Mouse (Mus musculus): ENCODE data around the gene Creb3l2.

The Creb3l2 gene

DNA sequence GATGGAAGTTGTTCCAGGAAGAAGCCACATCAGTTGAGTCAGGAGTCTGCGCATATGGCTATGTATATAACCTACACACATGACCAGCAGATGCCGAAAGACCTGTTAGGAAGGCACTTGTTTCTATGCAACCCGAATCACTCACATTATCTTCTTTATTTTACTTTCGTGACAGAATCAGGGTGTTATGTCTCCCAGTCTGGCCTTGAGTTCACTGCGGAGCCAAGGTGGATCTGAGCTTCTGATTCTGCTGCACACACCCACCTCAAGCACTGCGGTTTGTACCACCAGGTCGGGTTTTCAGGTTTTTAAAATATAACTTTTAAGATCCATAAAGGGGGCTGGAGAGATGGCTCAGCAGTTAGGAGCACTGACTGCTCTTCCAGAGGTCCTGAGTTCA lies 119.3 kb downstream of the Creb3l2 start:
- no peak for DNase-seq

DNA sequence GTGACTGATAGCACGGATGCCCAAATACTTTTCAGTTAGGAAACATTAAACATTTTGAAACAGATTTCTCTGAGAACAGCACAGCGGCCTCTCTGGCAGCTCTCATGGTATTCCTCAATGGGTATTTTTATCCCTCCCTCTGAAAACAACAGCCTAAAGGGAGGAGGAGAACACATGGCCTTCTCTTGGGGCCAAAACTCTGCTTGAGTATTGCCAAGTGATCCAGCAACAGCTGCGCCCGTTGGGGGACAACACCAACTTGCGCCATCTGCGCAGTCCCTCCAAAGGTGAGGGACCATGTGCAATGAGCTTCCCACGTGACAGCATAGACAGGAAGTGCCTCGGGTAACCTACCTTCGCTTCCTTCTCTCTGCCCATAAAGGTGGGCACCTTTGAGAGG lies 119.9 kb downstream of the Creb3l2 start:
- no peak for DNase-seq

DNA sequence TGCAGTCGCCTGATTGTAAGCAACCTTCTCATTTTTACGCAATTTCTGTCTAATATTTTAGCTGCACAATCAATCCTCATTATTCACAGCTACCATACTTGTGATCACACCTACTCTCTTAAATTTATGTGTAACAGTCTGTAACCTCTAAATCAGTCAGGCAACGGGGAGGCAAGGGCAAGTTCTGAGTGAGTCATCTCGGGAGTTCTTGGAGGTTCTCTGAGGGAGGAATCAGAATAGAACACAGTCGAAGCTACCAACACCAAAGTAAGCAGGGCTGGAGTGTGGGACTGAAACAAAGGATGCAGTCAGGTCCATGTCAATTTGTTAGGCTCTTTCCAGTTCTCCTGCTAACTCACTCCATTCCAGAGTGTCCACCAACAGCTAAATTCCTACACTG lies 124.0 kb downstream of the Creb3l2 start:
- DNase-seq: no peak

DNA sequence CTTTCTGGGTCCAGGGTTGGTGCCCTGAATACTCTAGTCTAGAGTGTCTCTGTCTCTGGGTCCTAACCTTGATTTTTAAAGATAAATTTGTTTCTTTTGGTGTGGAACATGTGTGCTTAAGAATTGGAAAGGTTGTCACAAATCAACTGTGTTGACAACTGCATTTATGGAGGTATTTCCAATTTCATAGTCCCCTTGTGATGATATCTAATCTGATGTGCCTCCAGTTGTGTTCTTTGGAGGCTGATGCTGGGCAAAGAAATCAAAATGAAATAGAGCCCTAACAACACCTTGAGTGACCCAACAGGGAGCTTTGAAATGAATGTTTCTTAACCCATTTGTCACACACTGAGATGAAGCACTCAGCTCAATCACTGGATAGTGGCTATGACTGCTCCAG lies 126.5 kb downstream of the Creb3l2 start:
- DNase-seq: no peak

DNA sequence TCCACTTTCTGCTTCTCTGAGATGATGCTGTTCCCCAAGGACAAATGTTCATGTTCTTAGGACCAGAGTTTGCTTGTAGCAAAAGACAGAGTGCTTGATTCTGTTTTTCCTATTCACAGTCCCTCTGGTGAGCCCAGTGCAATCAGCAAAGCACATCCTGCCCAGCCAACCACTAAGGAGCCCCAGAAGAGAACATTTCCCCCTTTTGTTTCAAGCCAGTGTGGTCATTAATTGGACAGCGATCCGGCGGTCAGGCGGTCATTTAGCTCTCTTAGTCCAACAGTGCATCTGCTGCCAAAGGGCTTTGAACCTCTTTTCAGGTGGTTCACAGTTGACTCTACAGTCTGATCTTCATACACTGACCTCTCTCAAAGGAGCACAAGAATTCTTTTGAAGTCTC lies 131.3 kb downstream of the Creb3l2 start:
- no peak for DNase-seq

DNA sequence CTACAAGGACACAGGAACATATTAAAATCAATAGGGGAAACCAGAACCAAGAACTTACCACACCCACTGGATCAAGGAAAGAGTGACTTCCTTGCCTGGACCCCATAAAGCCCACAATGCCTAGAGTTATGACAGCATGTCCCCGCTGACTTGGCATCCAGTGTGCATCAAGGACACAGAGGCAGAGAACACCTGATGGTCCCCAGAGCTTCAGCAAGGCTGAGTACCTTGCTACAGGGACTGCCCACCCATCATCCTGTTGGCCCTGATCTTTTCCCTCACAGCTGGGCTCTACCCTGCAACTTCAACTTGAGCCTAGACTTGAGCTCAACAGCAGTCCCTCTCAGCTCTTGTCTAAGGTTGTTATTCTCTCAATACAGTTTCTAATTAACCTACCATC lies 135.3 kb downstream of the Creb3l2 start:
- DNase-seq: no peak

DNA sequence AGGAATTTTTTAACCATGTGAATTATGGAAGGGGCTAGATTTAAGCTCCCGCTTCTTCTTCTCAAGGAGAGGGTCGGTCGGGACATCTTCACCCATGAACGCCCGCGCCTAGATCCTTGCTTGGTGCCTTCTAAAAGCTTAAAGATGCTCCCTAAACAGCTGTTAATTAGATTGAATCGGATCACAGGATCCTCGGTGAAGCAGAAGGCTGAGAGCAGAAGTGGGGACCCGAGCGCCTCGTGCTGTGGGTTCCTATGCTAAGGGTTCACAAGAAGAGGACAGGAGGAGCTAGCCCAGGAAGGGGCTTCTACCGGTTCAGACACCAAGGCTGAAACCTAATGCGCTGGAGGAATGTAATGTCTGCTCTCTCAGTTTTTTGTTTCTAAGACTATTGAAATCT lies 141.5 kb downstream of the Creb3l2 start:
- no peak for DNase-seq

DNA sequence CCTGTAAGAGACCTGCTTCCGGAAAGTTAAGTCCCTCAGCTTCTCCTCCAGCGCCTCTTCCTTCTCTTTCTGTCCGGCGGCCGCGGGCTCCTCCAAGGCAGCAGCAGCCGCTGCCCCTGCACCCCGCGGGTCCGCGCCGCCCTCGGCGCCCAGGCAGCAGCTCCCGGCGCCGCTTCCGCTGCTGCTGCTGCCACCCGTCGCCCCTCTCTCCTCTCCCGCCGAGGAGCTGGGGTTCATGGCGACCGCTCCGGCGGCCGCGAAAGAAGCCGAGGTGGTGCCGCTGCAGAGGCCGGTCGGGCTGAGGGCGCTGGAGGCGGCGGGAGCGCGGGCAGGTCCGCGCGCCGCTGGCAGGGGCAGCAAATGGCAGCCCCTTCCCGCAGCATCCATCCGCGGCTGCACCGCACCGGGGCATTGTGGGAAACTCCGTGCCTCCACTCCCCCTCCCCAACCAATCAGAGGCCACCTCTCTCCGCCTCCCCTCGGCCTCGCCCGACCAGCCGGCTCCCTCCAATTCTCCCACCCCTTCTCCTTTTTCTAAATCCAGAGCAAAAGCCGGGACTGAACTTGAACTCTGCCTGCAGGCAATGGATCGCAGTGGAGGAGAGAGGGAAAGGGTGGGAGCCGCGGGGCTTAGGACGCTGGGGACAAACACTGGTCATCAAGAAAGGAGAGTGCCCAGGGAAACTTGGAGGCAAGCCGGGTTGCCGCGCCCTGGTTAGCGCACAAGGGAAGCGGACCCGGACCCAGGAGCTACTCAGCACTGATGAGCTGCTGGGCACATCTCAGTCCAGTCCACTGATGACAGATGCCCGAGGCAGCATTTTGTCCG lies 142.2 kb downstream of the Creb3l2 start, which contains the start of gene Dgki:
Dgki (minus strand) TSS at position 623 of the 829 bp plus-strand sequence.
- peak; percentile 5 for DNase-seq

DNA sequence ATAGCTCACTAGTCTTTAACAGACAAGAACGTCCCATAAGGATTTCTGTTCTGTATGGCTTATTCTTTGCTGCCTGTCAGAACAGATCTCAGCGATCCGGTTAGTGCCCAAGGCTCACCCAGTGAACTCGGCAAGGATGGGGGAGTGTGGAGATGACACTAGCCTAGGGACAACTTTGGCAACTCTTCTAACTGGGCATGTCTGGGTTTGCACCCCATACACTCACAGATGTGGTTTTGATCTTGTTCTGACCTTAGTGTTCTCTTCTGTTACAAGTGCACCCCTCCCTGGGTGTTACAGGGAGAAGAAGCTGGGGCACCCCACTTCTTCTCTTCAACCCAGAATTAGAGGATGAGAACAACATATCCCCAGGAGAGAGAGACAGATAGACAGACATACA lies 143.0 kb downstream of the Creb3l2 start:
- DNase-seq: no peak

DNA sequence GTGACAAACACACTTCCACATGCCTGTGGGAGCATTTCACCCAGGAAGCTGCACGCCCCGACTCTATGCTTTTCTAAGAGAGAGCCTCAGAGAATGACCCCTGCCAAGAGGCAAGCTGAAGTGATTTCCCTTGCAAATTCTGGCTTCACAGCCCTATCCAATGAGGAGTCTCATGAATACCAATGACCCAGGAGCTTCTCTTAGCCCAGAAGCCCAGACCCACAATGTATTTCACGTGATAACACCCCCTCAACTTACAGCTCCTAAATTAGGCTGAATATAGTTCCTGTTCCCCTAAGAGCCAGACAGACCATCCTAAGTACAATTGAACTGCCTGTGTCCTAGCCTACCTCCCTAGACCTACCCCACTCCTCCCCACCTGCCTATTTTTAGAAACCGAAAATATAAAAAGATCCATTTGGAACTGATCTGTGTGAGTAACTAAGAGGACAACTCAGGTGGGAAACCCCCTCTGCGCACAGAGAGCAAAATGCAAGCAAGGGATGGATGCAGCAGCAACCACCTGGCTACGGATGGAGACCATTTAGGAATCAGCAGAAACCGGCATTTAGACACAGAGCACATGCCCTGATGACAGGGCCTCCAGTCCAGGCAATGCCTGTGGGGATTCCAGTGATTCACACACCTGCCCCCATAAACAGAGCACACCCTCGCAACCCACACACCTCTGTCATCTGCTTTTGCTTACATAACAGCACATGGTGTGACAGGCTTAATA lies 144.0 kb downstream of the Creb3l2 start:
- no peak for DNase-seq

DNA sequence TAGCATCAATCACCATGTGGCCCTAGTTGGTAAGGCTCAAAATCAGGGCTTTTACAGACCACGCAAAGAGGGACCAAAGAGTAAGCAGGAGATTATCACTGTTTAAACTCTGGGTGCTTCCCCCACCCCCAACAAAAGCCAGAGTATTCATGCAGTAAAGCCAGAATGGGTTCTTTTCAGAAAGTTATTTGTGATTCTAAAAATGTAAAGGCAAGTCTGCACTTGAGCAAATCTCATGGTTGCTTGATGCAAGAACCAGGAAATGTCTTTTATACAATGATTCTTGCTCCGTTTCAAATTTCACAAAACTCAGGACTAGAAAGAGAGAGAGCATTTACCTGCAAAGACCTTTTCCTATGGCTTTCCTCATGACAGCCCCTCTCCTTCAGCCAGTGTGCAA lies 149.9 kb downstream of the Creb3l2 start:
- DNase-seq: no peak

DNA sequence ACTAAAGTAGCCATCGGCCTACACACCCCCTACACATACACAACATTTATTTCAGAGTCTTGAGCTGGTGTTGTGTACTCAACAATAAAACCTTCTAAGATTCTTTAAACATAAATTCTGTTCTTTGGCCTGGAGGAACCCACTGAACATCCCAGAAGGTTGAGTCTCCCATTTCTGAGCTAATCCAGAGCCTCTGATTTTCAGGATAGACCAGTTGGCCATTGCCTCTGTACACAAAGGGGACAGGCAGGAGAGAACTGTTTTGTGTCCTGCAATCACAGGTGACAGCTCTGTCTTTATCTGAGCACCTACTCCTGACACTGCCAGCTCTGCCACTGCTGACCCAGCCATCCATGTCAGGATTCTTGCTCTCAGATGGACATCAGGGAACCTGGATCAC lies 150.8 kb downstream of the Creb3l2 start:
- DNase-seq: no peak

DNA sequence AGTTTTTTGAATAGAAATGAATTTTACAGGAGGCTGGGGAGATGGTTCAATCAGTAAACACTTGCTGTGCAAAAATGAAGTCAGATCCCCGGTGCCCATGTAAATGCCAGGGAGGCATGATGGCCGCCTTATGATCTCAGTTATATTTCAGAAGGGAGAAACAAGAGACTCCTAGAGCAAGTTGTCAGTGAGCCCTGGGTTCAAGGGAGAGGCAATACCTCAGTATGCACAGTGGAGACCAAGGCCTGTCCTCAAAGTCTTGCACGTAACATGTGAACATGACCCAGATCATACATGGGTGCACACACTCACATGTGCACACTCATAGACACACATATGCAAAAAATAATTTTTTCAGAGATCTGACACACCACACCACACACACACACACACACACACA lies 151.3 kb downstream of the Creb3l2 start:
- DNase-seq: no peak

DNA sequence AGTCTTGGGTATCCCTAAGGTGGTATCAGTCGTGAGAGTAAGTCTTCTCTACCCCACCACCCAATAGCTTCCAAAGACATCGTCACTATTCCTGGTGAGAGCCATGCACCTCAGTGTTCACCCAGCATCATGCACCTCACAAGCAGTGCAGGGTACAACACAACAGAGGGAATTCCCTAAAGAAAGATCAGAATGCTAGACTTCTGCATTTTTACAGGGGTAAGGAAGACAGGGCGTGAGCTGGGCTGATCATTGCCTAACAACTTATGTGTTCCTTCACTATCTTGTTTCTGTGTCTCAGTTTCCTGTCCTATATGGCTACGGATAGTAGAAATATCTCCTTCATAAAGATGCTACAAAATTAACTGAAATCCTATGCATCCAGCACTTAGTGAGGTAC lies 155.8 kb downstream of the Creb3l2 start:
- no peak for DNase-seq

DNA sequence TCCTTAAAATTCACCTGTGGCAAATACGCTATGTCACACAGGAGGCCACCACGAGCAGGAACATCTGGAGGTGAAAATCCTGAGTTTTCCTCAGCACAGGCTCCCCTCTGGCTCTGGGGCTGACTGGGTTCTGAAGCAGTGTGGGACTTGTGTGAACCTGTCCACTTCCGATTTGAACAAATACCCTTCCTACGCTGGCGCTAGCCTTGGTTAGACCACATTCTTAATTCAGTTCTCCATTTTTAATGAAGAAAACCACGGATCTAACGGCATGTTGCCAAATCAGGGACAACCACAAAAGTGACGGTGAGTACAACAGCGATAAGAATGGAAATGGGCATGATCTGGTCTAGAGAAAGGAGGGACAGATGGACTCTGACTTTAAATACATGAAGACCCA lies 157.1 kb downstream of the Creb3l2 start:
- no peak for DNase-seq

DNA sequence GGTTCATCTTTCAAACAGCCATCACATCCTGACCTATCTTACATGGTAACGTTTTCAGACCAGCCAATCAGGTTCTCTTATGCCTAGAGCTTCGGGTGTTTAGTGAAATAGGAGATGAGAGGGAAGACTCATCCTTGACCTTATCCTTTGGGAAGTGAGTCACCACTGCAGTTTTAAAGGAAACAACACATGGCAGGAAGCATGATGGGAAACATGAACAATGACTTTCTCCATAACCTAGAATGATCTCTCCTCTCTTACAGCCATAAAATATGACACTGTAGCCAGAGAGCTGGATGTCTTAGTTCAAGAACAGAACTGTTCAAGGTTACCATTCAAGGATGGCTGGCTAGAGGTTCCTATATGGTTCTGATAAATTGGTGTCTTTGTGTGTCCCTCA lies 158.6 kb downstream of the Creb3l2 start:
- DNase-seq: no peak

DNA sequence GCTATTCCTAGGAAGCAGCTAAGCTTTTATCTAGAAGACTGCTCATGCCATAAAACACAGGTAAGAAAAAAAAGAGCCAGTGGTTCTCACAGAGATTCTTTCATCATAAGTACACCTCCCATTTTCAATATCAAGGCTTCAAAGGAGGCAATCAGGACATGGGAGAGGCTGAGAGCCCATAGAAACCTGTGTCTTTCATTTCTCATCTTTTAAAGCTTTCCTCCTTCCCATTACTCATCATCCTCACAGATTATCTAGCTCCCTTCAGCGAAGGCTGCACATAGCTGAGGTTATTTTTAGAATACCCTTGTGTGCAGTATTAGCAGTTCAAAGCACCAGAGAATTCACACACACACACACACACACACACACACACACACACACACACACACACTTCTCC lies 159.3 kb downstream of the Creb3l2 start:
- DNase-seq: no peak

Data from liver (tissue).